Mouse (Mus musculus): Measurements from ENCODE around the gene Ptprm.

DNA sequence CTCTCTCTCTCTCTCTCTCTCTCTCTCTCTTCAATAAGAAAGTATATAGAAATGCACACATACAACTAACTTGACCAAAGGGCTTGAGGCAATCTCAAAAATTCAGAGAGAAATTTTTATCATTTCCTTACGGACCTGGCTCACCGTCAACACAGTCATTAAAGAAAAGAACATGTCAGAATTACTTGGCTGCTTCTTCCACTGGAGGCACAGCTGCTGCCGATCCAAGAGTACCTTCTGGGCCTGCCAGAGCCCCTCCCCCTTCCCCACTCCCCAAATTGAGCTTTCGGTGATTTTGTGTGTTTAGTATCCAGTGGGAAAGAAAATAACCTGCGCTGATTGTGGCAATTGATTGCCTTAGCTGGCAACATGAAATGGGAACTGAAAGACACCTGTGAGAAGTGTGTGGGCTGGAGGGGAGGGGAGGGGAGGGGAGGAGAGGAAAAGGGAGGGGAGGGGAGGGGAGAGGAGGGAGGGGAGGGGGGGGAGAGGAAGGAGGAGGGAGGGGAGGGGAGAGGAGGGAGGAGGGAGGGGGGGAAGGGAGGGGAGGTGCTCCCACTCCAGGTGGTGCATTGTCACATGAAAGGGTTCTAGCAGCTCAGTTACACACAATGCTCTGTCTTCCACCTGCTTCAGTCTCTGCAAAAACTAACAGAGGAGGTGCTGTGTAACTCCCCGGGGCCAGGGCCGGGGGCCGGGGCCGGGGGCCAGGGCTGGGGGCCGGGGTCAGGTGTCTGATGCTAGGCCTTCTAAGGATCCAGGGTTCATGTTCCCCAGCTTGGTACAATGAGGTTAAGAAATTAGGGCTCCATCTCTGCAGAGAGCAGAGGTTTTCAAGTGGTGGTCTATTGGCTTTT is 552.2 kb downstream of the Ptprm start:
- no peak for TF ChIP-seq POLR2A (IDR thresholded peaks at IDR 0.05; ENCODE audit: control insufficient read depth, low read depth, low read length)
- TF ChIP-seq CTCF (IDR thresholded peaks at IDR 0.05; ENCODE audit: control insufficient read depth, insufficient read depth, insufficient replicate concordance, low read depth, low read length), result no peak
